Mouse (Mus musculus) gastrocnemius, postnatal 14 days (tissue): ENCODE results near the gene Crlf1. TPM values are rescaled to one million over a fixed set of nuclear protein-coding genes. Genes with fewer than 3 reads are reported as not detected.
A peak's percentile ranks its signal among the peaks of the same experiment; 100 is the strongest.
"Not testable (repeated sequence)": the region's sequence is repeated elsewhere in the genome, so short reads cannot be mapped to it uniquely, and the experiment has no call there.

Experiments used
- DNase-seq: peaks from one replicate; pipeline ENCODE4 v3.0.0; 2021; ENCODE audit warnings: mixed read lengths
- intact Hi-C: fragments of 180-260 bp; cut with DNase I; formaldehyde crosslinking; loops from one replicate; pipeline ENCODE4 v1.15.1; 2025; ENCODE audit warnings: low total_unique reads
- total RNA-seq, 2 experiments: library from RNA; stranded (reverse); gene quantifications; 2 replicates each; pipeline ENCODE4 v1.2.3; 2021

Crlf1 gene
- total RNA-seq, 2 experiments from 2014 or later: 1.5 to 1.9 TPM

GRCm38 (mm10) chr8:70493692-70494415 is 896 bp downstream of the Crlf1 start:
- intact Hi-C loops: loop anchor here (10.0 kb wide), 1 partner anchor 49 kb away; no protein-coding TSS in a partner anchor
- no peak for DNase-seq

DNA sequence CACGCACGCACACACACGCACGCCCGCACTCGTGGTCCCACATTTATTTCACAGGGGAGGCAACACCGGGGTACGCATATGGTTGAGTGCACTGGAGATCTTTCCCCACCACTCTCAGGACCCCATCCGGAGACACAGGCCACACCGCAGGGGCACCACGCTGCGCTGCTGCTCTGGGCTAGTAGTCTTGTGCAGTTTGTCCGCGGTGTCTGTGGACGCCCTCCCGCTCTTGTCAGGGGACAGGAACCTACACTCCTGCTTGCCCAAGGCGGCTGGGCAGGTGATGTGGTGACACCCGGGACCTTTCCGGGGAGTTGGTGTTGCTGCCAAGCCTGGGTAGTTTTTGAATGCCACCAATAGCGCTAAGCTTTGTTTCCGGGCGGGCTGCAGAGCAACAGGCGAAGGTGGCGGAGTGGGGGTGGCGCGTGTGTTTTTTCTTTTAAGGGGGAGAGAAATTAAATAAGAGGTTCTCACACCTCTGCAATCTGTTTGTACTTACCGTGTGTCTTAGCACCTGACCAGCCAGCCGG is 1.5 kb downstream of the Crlf1 start:
- intact Hi-C loops: loop anchor here (10.0 kb wide), 1 partner anchor 50 kb away; no protein-coding TSS in a partner anchor
- DNase-seq: no peak

- no peak for DNase-seq
- intact Hi-C loops: loop anchor here (10.0 kb wide), 1 partner anchor 50 kb away; no protein-coding TSS in a partner anchor
Measured at GRCm38 (mm10) chr8:70495001-70495770, 2.2 kb downstream of the Crlf1 start.

GRCm38 (mm10) chr8:70495771-70496062 is 2.8 kb downstream of the Crlf1 start:
- DNase-seq: no peak
- intact Hi-C loops: loop anchor here (10.0 kb wide), 1 partner anchor 51 kb away; no protein-coding TSS in a partner anchor

DNA sequence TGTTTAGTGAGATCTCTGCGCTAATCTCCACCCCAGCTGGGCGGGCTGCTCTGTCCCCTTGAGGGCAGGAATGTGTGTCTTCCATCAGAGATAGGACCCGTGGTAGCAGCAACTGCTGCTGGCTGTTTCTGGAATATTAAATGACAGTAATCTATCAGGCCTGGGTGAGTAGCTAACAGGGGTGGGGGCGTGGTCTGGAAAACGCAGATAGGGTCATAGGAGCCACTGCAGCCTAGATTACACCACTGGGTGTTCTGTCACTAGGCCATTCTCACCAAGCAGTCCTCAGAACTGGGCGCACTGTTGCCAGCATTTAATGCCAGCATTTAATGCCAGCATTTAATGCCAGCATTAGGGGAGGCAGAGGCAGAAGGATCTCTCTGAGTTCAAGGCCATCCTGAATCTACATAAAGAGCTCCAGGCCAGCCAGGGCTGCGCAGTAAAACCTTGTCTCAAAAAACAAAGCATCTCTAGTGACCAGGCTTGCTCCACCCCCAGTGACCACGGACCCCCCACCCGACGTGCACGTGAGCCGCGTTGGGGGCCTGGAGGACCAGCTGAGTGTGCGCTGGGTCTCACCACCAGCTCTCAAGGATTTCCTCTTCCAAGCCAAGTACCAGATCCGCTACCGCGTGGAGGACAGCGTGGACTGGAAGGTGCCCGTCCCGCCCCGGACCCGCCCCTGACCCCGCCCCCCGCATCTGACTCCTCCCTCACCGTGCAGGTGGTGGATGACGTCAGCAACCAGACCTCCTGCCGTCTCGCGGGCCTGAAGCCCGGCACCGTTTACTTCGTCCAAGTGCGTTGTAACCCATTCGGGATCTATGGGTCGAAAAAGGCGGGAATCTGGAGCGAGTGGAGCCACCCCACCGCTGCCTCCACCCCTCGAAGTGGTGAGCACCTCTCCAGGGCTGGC is 7.7 kb downstream of the Crlf1 start:
- no peak for DNase-seq
- intact Hi-C loops: loop anchor here (2.0 to 5.0 kb wide), 2 partner anchors 116 to 168 kb away; no protein-coding TSS in a partner anchor

- peak; percentile 77 for DNase-seq
- intact Hi-C loops: loop anchor here (2.0 to 5.0 kb wide), 2 partner anchors 117 to 170 kb away; no protein-coding TSS in a partner anchor
Measured at GRCm38 (mm10) chr8:70501820-70502529, 9.0 kb downstream of the Crlf1 start.

GRCm38 (mm10) chr8:70502540-70502939 is 9.6 kb downstream of the Crlf1 start:
- no peak for DNase-seq
- intact Hi-C loops: loop anchor here (5.0 kb wide), 1 partner anchor 170 kb away; no protein-coding TSS in a partner anchor

DNA sequence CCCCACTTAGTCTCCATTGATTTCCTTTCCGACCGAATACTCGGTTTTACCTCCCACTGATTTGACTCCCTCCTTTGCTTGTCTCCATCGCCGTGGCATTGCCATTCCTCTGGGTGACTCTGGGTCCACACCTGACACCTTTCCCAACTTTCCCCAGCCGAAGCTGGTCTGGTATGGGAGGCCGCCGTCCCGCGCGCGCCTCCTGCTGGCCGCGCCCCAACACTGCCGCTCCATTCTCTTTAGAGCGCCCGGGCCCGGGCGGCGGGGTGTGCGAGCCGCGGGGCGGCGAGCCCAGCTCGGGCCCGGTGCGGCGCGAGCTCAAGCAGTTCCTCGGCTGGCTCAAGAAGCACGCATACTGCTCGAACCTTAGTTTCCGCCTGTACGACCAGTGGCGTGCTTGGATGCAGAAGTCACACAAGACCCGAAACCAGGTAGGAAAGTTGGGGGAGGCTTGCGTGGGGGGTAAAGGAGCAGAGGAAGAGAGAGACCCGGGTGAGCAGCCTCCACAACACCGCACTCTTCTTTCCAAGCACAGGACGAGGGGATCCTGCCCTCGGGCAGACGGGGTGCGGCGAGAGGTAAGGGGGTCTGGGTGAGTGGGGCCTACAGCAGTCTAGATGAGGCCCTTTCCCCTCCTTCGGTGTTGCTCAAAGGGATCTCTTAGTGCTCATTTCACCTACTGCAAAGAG is 10.2 kb downstream of the Crlf1 start:
- peak; percentile 82 for DNase-seq
- intact Hi-C loops: loop anchor here (5.0 kb wide), 1 partner anchor 171 kb away; no protein-coding TSS in a partner anchor

DNA sequence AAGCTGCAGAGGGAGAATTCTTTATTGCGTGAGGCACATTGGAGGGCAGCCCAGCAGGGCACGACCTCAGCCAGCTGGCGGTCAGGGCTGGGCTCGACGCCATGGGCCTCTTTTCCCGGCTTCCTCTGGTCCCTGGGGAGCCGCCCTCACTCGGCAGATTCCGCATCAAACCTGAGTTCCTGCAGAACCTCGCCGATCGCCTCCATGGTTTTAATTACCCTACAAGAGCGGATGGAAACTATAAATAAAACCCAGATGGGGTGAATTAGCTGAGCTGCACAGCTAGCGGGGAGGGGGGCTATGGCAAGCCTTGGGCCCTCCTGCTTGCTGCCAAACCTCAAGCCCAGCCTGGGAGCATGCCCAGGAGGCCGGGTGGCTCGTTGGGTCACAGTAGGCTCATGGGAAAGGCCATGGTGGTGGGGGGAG is 11.3 kb downstream of the Crlf1 start:
- DNase-seq: peak; percentile 82
- intact Hi-C loops: loop anchor here (5.0 kb wide), 1 partner anchor 172 kb away; no protein-coding TSS in a partner anchor

GRCm38 (mm10) chr8:70504851-70505250 is 11.9 kb downstream of the Crlf1 start:
- intact Hi-C loops: loop anchor here (5.0 kb wide), 1 partner anchor 173 kb away; no protein-coding TSS in a partner anchor
- DNase-seq: peak; percentile 76

- intact Hi-C loops: no loop called here
- no peak for DNase-seq
Measured at GRCm38 (mm10) chr8:70505698-70506327, 12.9 kb downstream of the Crlf1 start.

DNA sequence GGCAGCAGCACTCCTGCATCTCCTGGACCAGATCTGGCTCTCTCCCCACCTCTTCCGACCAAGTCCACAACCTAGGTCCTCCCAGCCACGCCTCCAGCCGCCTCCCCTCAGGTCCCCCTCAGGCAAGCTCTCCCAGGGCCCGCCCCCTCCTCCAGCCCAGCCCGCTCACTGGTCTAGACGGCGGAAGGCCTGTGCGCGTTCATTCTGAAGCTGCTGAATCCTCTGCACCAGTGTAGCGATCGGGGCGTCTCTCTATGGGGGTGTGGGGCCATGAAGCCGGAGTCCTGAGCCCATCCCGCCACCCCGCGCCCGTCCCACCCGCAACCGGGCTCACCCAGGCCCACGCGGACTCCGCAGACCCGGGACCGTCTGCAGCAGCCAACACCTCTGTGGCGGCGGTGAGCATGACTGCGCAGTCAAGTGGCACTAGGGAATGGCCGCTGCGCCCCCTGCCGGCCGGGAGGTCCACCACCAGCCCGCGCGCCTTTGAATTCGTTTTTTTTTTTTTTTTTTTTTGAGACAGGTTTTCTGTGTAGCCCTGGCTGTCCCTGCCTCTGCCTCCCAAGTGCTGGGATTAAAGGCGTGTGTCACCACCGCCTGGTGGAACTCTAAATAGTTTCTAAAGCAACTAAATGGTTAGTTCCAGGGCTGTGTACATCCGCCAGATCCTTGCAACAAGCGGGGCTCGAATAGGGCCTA is 13.5 kb downstream of the Crlf1 start, which contains the start of gene Rex1bd:
Rex1bd (minus strand) TSS at position 425 of the 699 bp plus-strand sequence.
- DNase-seq: peak; percentile 92
- intact Hi-C loops: no loop called here

DNA sequence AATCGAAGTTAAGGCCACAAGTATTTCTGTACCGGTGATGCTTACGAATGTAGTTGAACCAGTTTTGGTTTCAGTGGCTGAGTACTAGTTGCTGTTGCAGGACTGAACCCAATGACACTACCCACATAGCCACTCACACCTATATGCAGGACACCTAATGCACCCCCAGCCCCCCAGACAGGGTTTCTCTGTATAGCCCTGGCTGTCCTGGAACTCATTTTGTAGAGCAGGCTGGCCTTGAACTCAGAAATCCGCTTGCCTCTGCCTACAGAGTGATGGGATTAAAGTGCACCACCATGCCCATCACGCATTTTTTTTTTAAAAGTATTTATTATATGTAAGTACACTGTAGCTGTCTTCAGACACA is 14.1 kb downstream of the Crlf1 start:
- DNase-seq: no peak
- intact Hi-C loops: no loop called here

- intact Hi-C loops: no loop called here
- DNase-seq: no peak
Measured at GRCm38 (mm10) chr8:70509281-70509952, 16.5 kb downstream of the Crlf1 start.

GRCm38 (mm10) chr8:70510228-70510915 is 17.4 kb downstream of the Crlf1 start, which contains the start of gene Uba52:
Uba52 (minus strand) TSS chr8:70510801.
- intact Hi-C loops: no loop called here
- peak; percentile 97 for DNase-seq

DNA sequence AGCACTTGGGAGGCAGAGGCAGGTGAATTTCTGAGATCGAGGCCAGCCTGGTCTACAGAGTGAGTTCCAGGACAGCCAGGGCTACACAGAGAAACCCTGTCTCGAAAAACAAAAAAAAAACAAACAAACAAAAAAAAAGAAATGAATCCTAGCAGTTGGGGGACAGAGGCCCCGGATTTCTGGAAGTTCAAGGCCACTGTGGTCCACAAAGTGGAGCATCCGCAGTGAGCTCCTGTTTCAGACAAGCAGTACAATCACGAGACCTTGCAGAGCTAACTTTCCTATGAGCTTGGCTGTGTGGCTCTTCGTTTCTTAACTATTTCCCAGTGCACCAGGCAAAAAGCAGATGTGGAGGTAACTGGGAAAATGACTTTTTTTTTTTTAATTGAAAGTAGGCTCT is 18.2 kb downstream of the Crlf1 start:
- intact Hi-C loops, DNase-seq: not testable (repeated sequence)
